Mouse (Mus musculus) gastrocnemius, postnatal 4 days (tissue): Measurements from ENCODE around the gene 1700001C19Rik. TPM values are rescaled to one million over a fixed set of nuclear protein-coding genes. Genes with fewer than 3 reads are reported as not detected.
"Not testable (repeated sequence)": the region's sequence is repeated elsewhere in the genome, so short reads cannot be mapped to it uniquely, and the experiment has no call there.

ENCODE experiments used
- DNase-seq, 2 experiments: peaks; one replicate each; pipeline ENCODE4 v3.0.0; 2021 to 2022; ENCODE audit warnings: low spot score in 2 of 2, mixed read lengths in 2 of 2
- total RNA-seq, 2 experiments: library from RNA; stranded (reverse); gene quantifications; 2 replicates each; pipeline ENCODE4 v1.2.3; 2021

1700001C19Rik gene
- total RNA-seq, 2 experiments from 2014 or later = not detected

- DNase-seq = no peak
Observed at GRCm38 (mm10) chr17:47438611-47439010, 1.4 kb upstream of the 1700001C19Rik start.

GRCm38 (mm10) chr17:47436156-47436906 is 845 bp downstream of the 1700001C19Rik start, which contains the start of gene AI661453:
Gene AI661453 (plus strand): TSS chr17:47436615.
- DNase-seq = no peak

DNA sequence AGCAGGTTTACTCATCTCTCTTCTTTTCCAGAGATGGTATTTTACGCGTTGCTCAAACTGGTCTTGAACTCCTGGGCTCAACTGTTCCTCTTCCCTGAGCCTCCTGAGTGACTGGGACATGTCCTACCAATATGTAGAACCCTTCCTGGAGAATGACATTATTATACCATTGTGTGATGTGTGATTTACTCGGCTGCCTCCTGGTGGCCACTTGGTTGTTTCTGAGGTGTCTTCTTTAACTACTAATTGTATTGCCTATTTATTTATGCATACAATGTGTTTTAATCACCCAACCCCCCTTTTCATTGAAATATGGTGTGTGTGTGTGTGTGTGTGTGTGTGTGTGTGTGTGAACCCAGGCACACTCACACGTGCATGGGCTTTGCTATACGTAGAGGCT is 6.4 kb downstream of the 1700001C19Rik start:
- DNase-seq = no peak

GRCm38 (mm10) chr17:47428831-47429304 is 8.3 kb downstream of the 1700001C19Rik start:
- peak in 1 of 2 experiments; percentile 37 for DNase-seq

DNA sequence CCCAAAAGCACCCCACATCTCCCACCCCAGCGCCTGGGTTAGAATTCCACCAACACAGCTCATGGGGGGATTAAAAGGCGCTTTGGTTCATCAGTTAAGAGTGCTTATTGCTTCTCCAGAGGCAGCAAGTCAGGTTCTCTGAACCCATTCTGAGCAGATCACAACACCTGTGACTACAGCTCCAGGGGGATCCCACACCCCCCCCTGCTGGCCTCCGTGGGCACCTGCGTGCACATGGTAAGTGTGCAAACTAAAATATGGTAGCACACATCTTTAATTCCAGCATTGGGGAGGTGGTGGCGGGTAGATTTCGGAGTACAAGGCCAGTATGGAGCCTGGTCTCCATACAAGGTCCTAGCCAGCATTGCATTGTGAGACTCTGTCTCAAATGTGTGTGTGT is 9.9 kb downstream of the 1700001C19Rik start:
- no peak for DNase-seq

GRCm38 (mm10) chr17:47424186-47424585 is 13.0 kb downstream of the 1700001C19Rik start:
- no peak for DNase-seq

DNA sequence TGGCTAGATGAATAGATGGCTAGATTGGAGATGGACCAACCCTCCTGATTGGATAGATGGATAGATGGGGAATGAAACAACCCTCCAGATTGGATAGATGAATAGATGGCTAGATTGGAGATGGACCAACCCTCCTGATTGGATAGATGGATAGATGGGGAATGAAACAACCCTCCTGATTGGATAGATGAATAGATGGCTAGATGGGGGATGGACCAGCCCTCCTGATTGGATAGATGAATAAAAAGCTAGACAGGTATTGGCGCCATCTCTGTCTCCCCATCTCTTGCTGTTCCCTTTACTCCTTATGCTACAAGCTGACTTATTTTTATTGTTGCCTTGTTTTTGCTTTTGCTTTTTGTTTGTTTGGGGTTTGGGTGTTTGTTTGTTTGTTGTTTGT is 14.6 kb downstream of the 1700001C19Rik start:
- not testable (repeated sequence) for DNase-seq

- no peak for DNase-seq
Observed at GRCm38 (mm10) chr17:47421566-47421965, 15.6 kb downstream of the 1700001C19Rik start.

- no peak for DNase-seq
Observed at GRCm38 (mm10) chr17:47420195-47420594, 17.0 kb downstream of the 1700001C19Rik start.

- not testable (repeated sequence) for DNase-seq
Observed at GRCm38 (mm10) chr17:47409897-47410861, 27.0 kb downstream of the 1700001C19Rik start.

DNA sequence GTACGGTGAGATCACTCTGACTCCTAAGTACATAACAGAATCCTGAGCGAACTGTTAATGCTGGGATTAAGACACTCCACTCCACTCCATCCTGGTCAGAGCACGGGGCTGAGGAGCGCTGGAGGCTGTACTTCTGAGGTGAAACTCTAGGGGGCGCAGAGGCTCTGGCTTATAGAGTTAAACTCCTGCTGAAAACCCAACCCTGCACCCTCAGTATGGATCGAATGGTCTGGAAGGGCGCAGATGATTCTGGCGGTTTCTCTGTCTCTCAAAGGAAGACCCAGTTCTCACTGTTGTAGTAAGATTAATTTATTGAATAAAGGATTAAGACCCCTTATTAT is 28.6 kb downstream of the 1700001C19Rik start:
- peak; percentile 49 to 58 for DNase-seq

DNA sequence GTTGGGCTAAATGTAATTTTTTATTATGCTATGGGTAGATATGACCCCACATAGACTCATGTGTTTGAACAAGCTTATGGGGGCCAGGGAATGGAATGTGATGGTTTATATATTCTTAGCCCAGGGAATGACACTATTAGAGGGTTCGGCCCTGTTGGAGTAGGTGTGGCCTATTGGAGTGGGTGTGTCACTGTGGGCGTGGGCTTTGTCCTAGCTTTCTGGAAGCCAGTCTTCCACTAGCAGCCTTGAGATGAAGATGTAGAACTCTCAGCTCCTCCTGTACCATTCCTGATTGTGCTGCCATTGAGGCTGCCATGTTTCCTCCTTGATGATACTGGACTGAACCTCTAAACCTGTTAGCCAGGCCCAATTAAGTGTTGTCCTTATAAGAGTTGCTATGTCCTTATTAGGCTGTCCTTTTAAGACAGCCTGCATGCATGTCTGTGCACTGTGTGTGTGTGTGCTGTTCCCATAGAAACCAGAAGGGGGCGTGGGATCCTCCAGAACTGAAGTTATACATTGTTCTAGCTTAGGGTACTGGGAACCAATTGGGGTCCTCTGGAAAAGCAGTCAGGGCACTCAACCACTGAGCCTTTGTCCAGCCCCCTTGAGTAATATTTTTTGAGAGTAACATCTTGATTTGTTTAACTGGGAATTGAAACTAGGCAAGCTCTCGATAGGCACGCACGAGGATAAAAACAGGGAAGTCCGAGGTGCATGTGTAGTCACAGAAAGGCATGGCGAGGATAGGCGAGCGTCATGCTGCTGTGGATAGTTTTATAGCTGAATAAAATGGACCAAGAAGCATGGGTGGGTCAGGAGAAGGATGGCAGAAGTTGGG is 29.2 kb downstream of the 1700001C19Rik start:
- no peak for DNase-seq

DNA sequence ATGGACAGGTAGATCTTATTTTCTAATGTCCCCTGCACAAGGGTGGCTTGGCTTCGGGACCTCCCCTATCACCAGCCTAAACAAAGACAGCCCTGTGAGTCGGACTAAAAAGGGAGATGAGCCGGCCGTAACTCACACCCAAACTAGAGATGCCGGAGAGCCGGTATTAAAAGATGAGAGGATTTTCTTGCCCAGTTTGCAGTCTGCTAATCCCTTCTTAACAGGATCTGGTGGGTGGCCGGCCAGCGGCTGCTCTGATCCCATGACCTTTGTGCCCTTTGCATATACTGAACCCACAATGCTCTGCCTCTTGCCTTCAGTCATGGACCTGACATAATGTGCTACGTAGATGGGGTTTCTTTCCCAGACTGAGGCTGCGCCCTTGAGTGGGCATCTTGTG is 36.7 kb downstream of the 1700001C19Rik start, which contains the start of gene Guca1a:
Gene Guca1a, minus strand, starts transcription at position 134 of the 400 bp plus-strand sequence.
- no peak for DNase-seq

DNA sequence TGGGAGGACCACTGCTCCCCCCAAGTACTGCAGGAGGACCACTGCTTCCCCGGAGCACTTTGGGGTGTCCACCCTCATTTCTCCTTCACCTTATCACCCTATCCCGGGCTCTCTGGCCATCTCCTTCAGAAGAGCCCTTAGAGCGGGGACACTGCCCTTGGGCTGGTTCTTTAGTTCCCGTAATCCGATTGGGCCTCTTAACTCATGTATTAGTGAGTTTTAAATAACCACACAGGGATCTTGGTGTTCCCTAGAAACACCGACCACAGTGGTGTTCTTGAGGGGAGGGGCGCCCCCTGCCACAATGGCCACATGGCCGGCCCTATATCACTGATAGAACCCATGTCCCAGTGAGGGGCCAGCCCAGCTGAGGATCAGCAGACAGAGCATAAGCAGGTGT is 38.1 kb downstream of the 1700001C19Rik start:
- no peak for DNase-seq

- DNase-seq = peak; percentile 35 to 48
Observed at GRCm38 (mm10) chr17:47395376-47395913, 41.7 kb downstream of the 1700001C19Rik start.

- DNase-seq = no peak
Observed at GRCm38 (mm10) chr17:47394223-47394869, 42.8 kb downstream of the 1700001C19Rik start.

DNA sequence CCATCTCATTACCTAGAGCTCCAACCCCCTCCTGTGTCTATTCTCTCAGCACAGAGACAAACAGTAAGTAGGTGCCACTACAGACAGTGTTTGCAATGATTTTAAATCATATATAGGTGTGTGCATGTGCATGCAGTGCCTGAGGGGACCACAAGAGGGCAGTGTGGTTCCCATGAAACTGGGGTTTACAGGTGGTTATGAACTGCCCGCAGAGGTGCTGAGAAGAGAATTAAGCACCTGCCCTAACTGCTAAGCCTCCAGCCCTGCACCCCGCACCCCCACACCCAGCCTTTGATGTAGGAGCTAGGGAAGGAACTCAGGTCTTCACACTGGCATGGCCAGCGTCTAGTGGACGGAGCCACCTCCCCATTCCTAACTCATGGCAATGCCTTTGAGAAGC is 50.5 kb downstream of the 1700001C19Rik start:
- DNase-seq = no peak

- DNase-seq = no peak
Observed at GRCm38 (mm10) chr17:47385145-47385544, 52.0 kb downstream of the 1700001C19Rik start, which contains the start of gene Guca1b. Gene Guca1b (plus strand): TSS chr17:47385393.

GRCm38 (mm10) chr17:47384064-47384463 is 53.1 kb downstream of the 1700001C19Rik start:
- no peak for DNase-seq

- no peak for DNase-seq
Observed at GRCm38 (mm10) chr17:47383266-47383665, 53.9 kb downstream of the 1700001C19Rik start.
